Mouse (Mus musculus): ENCODE data around the gene Cfdp1.

DNA sequence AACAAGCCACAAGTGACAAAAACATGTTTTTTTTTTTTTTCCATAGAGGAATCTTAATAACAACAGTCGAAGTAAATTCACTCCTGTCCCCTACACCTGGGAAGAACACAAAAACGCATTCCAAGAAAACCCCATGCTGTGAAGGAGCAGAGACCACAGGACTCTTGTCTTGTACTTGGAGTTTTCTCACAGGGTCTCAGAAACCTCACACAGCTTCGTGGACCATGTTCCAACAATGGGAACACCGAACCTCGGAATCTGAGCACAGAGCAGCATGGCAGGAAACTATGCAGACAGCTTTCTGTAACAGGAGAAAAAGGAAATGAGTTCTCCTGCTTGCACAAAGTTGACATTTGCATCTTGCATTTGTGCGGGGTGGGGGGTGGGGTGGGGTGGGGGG, 105.3 kb downstream of the Cfdp1 start:
- TF ChIP-seq CTCF (IDR thresholded peaks at IDR 0.05; ENCODE audit: borderline replicate concordance, insufficient read depth, low read length): no peak
- no peak for TF ChIP-seq POLR2A (IDR thresholded peaks at IDR 0.05; ENCODE audit: low read depth, low read length)
